Mouse (Mus musculus) lung, postnatal 0 days (tissue): ENCODE measurements at regions not wholly inside any gene's neighbourhood (a gene's known extent, or its start where the extent isn't known, plus 50 kb on each side); places are given as distances from the start of the nearest gene placed in this dataset.

Experiments
- CTCF ChIP-seq: IDR thresholded peaks from 2 replicates; pipeline ENCODE4 v1.5.1; 2016; ENCODE audit warnings: antibody characterized with exemption, mild to moderate bottlenecking
- EP300 ChIP-seq: IDR thresholded peaks from 2 replicates; pipeline ENCODE4 v1.6.1; 2016; ENCODE audit warnings: antibody characterized with exemption, mild to moderate bottlenecking, control low read depth

DNA sequence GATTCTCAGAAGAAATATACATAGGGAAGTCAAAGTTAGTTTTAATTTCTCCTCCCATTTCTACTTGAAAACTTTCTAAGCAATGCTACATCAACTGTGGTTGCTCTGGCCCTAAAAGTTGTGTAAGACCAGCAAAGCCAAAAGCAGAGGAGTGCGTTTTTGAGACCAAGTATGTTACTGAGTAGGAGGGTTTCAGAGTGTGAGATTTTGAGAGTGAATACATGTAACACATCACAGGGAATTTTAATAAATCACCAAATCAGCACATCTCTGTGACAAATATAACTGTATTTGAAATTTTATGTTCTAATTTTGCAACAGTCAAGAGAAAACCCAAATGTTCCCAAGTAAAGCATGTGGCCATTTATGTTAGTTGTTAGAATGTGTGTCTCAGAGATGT, 234.6 kb downstream of the Dmac1 start:
- TF ChIP-seq CTCF (no peak), EP300 (no peak)
